Mouse (Mus musculus) G1E (cell line): Measurements from ENCODE around the gene Col28a1.

Experiments
- CTCF ChIP-seq: IDR thresholded peaks from 2 replicates; pipeline ENCODE4 v1.5.1; 2012; ENCODE audit warnings: low read depth, low read length, inconsistent platforms, mixed read lengths
- GATA1 ChIP-seq: IDR thresholded peaks from 2 replicates; pipeline ENCODE4 v1.6.1; 2012; ENCODE audit warnings: borderline replicate concordance, low read length, inconsistent platforms, mixed read lengths
- POLR2AphosphoS5 ChIP-seq: IDR thresholded peaks from 2 replicates; pipeline ENCODE4 v1.6.1; 2012; ENCODE audit warnings: low read depth, low read length, inconsistent platforms; ENCODE audit not compliant: insufficient replicate concordance
- TAL1 ChIP-seq: conservative IDR thresholded peaks from 2 replicates; pipeline ENCODE4 v1.6.1; 2012; ENCODE audit warnings: low read depth, low read length, inconsistent platforms, mixed read lengths

DNA sequence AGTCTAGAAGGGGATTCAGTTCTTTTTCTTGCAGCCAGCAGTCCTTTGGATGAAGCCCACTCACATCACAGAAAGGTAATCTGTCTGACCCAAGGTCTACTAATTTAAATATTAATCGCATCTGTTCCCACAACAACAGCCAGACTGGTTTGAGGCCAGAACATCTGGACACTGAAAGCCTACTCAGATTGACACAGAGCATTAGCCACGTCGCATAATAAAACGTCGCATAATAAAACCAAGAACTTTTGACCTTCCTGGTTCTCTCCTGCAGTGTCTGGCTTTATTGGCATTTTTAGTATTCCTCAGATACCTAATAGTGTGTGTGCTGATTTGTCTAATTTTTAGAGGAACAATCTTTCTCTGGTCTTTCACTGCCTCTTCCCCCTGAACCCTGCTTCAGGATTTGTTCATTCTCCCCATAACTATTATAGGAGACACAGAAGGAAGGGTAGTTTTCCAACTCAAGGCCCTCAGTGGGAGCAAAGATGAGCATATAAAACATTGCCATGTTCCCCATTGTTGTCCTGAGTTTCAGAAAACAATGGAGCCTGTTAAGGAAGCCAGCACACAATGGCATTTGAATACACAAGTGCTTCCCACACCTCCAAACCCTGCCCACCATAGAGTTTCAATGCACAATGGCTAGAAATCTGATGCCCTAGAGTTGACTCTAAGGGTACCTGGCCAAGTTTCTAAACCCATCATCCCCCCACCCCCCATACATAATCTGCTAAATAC is 221.2 kb downstream of the Col28a1 start:
- TF ChIP-seq CTCF (no peak), TAL1 (no peak), GATA1 (no peak), POLR2AphosphoS5 (no peak)
